Mouse (Mus musculus): ENCODE results near the gene Dock2. TPM values are rescaled to one million over a fixed set of nuclear protein-coding genes. Genes with fewer than 3 reads are reported as not detected.

The Dock2 gene
- polyA plus RNA-seq, 1 experiment from 2014 or later = 0.59 TPM

- H3K27ac ChIP-seq (replicated peaks) = no peak overlapping the region
- H3K27me3 ChIP-seq (replicated peaks; ENCODE audit: low read depth, poor library complexity, severe bottlenecking) = no peaks in the 10 kb centered on the region
- no peak overlapping the region for H3K4me3 ChIP-seq
- no peaks in the 10 kb centered on the region for H3K4me1 ChIP-seq
- WGBS = 88% methylated on average over 2 of the region's 2 CpGs
- H3K36me3 ChIP-seq (replicated peaks) = no peaks in the 10 kb centered on the region
- no peaks in the 10 kb centered on the region for H3K9me3 ChIP-seq
- DNase-seq (ENCODE audit: low spot score) = no peak
Measured at GRCm38 (mm10) chr11:34398555-34398954, 385.1 kb downstream of the Dock2 start.

- 87% methylated on average over 5 of the region's 5 CpGs for WGBS
- Histone ChIP-seq H3K27me3 (replicated peaks; ENCODE audit: low read depth, poor library complexity, severe bottlenecking) (no peaks in the 10 kb centered on the region), H3K4me3 (no peak overlapping the region), H3K27ac (replicated peaks) (no peak overlapping the region), H3K4me1 (no peaks in the 10 kb centered on the region), H3K9me3 (no peaks in the 10 kb centered on the region), H3K36me3 (replicated peaks) (no peaks in the 10 kb centered on the region)
- no peak for DNase-seq (ENCODE audit: low spot score)
Measured at GRCm38 (mm10) chr11:34397661-34398060, 386.0 kb downstream of the Dock2 start.

- Histone ChIP-seq H3K4me1 (no peaks in the 10 kb centered on the region), H3K4me3 (no peak overlapping the region), H3K27ac (replicated peaks) (no peak overlapping the region), H3K27me3 (replicated peaks; ENCODE audit: low read depth, poor library complexity, severe bottlenecking) (no peaks in the 10 kb centered on the region), H3K9me3 (no peaks in the 10 kb centered on the region), H3K36me3 (replicated peaks) (no peaks in the 10 kb centered on the region)
- no peak for DNase-seq (ENCODE audit: low spot score)
- 87% methylated on average over 3 of the region's 3 CpGs for WGBS
Measured at GRCm38 (mm10) chr11:34395802-34396201, 387.9 kb downstream of the Dock2 start.

- no peaks in the 10 kb centered on the region for H3K27me3 ChIP-seq (replicated peaks; ENCODE audit: low read depth, poor library complexity, severe bottlenecking)
- no peaks in the 10 kb centered on the region for H3K36me3 ChIP-seq (replicated peaks)
- H3K27ac ChIP-seq (replicated peaks) = no peak overlapping the region
- no peak overlapping the region for H3K4me3 ChIP-seq
- H3K9me3 ChIP-seq = no peaks in the 10 kb centered on the region
- H3K4me1 ChIP-seq = no peaks in the 10 kb centered on the region
- no peak for DNase-seq (ENCODE audit: low spot score)
- 67% methylated on average over 4 of the region's 4 CpGs for WGBS
Measured at GRCm38 (mm10) chr11:34392105-34392504, 391.6 kb downstream of the Dock2 start.

GRCm38 (mm10) chr11:34389261-34390116 is 394.2 kb downstream of the Dock2 start:
- DNase-seq (ENCODE audit: low spot score) = no peak
- no peak overlapping the region for H3K4me3 ChIP-seq
- H3K4me1 ChIP-seq = no peaks in the 10 kb centered on the region
- WGBS = 83% methylated on average over 6 of the region's 6 CpGs
- H3K36me3 ChIP-seq (replicated peaks) = no peaks in the 10 kb centered on the region
- H3K9me3 ChIP-seq = no peaks in the 10 kb centered on the region
- H3K27ac ChIP-seq (replicated peaks) = no peak overlapping the region
- H3K27me3 ChIP-seq (replicated peaks; ENCODE audit: low read depth, poor library complexity, severe bottlenecking) = no peaks in the 10 kb centered on the region

- no peaks in the 10 kb centered on the region for H3K27me3 ChIP-seq (replicated peaks; ENCODE audit: low read depth, poor library complexity, severe bottlenecking)
- no peaks in the 10 kb centered on the region for H3K9me3 ChIP-seq
- DNase-seq (ENCODE audit: low spot score) = no peak
- 80% methylated on average over 1 of the region's 1 CpGs for WGBS
- H3K4me3 ChIP-seq = no peak overlapping the region
- H3K4me1 ChIP-seq = no peaks in the 10 kb centered on the region
- H3K27ac ChIP-seq (replicated peaks) = no peak overlapping the region
- H3K36me3 ChIP-seq (replicated peaks) = no peaks in the 10 kb centered on the region
Measured at GRCm38 (mm10) chr11:34385001-34385688, 398.5 kb downstream of the Dock2 start.

GRCm38 (mm10) chr11:34384178-34384577 is 399.5 kb downstream of the Dock2 start:
- H3K27ac ChIP-seq (replicated peaks) = no peak overlapping the region
- 80% methylated on average over 4 of the region's 4 CpGs for WGBS
- no peaks in the 10 kb centered on the region for H3K36me3 ChIP-seq (replicated peaks)
- no peaks in the 10 kb centered on the region for H3K27me3 ChIP-seq (replicated peaks; ENCODE audit: low read depth, poor library complexity, severe bottlenecking)
- no peak for DNase-seq (ENCODE audit: low spot score)
- H3K9me3 ChIP-seq = no peaks in the 10 kb centered on the region
- no peak overlapping the region for H3K4me3 ChIP-seq
- no peaks in the 10 kb centered on the region for H3K4me1 ChIP-seq

GRCm38 (mm10) chr11:34383501-34383900 is 400.2 kb downstream of the Dock2 start:
- DNase-seq (ENCODE audit: low spot score) = no peak
- 81% methylated on average over 3 of the region's 3 CpGs for WGBS
- no peaks in the 10 kb centered on the region for H3K9me3 ChIP-seq
- no peak overlapping the region for H3K27ac ChIP-seq (replicated peaks)
- no peaks in the 10 kb centered on the region for H3K36me3 ChIP-seq (replicated peaks)
- no peaks in the 10 kb centered on the region for H3K27me3 ChIP-seq (replicated peaks; ENCODE audit: low read depth, poor library complexity, severe bottlenecking)
- H3K4me1 ChIP-seq = no peaks in the 10 kb centered on the region
- H3K4me3 ChIP-seq = no peak overlapping the region

- Histone ChIP-seq H3K4me1 (no peaks in the 10 kb centered on the region), H3K36me3 (replicated peaks) (no peaks in the 10 kb centered on the region), H3K27me3 (replicated peaks; ENCODE audit: low read depth, poor library complexity, severe bottlenecking) (no peaks in the 10 kb centered on the region), H3K4me3 (no peak overlapping the region), H3K9me3 (no peaks in the 10 kb centered on the region), H3K27ac (replicated peaks) (no peak overlapping the region)
- no peak for DNase-seq (ENCODE audit: low spot score)
- 86% methylated on average over 6 of the region's 6 CpGs for WGBS
Measured at GRCm38 (mm10) chr11:34377649-34378048, 406.0 kb downstream of the Dock2 start.

- Histone ChIP-seq H3K4me3 (no peak overlapping the region), H3K27me3 (replicated peaks; ENCODE audit: low read depth, poor library complexity, severe bottlenecking) (no peaks in the 10 kb centered on the region), H3K9me3 (no peaks in the 10 kb centered on the region), H3K36me3 (replicated peaks) (no peaks in the 10 kb centered on the region), H3K4me1 (no peaks in the 10 kb centered on the region), H3K27ac (replicated peaks) (no peak overlapping the region)
- WGBS = 76% methylated on average over 1 of the region's 1 CpGs
- no peak for DNase-seq (ENCODE audit: low spot score)
Measured at GRCm38 (mm10) chr11:34375557-34375956, 408.1 kb downstream of the Dock2 start.

- no peak overlapping the region for H3K4me3 ChIP-seq
- H3K36me3 ChIP-seq (replicated peaks) = no peaks in the 10 kb centered on the region
- no peaks in the 10 kb centered on the region for H3K4me1 ChIP-seq
- no peak overlapping the region for H3K27ac ChIP-seq (replicated peaks)
- H3K27me3 ChIP-seq (replicated peaks; ENCODE audit: low read depth, poor library complexity, severe bottlenecking) = no peaks in the 10 kb centered on the region
- H3K9me3 ChIP-seq = no peaks in the 10 kb centered on the region
- 86% methylated on average over 4 of the region's 4 CpGs for WGBS
- DNase-seq (ENCODE audit: low spot score) = no peak
Measured at GRCm38 (mm10) chr11:34372224-34372623, 411.5 kb downstream of the Dock2 start.

GRCm38 (mm10) chr11:34356109-34356508 is 427.6 kb downstream of the Dock2 start:
- Histone ChIP-seq H3K27ac (replicated peaks) (no peak overlapping the region), H3K4me1 (peaks cover 5% of the 10 kb centered on the region; the same call in 1 of the 2 replicates), H3K9me3 (no peaks in the 10 kb centered on the region), H3K36me3 (replicated peaks) (no peaks in the 10 kb centered on the region), H3K27me3 (replicated peaks; ENCODE audit: low read depth, poor library complexity, severe bottlenecking) (no peaks in the 10 kb centered on the region), H3K4me3 (no peak overlapping the region)
- 53% methylated on average over 2 of the region's 2 CpGs for WGBS
- no peak for DNase-seq (ENCODE audit: low spot score)

- no peaks in the 10 kb centered on the region for H3K27me3 ChIP-seq (replicated peaks; ENCODE audit: low read depth, poor library complexity, severe bottlenecking)
- no peaks in the 10 kb centered on the region for H3K36me3 ChIP-seq (replicated peaks)
- no peak overlapping the region for H3K4me3 ChIP-seq
- no peak overlapping the region for H3K27ac ChIP-seq (replicated peaks)
- no peak for DNase-seq (ENCODE audit: low spot score)
- H3K9me3 ChIP-seq = no peaks in the 10 kb centered on the region
- H3K4me1 ChIP-seq = peaks cover 5% of the 10 kb centered on the region; the same call in 1 of the 2 replicates
- 71% methylated on average over 12 of the region's 12 CpGs for WGBS
Measured at GRCm38 (mm10) chr11:34355406-34355805, 428.3 kb downstream of the Dock2 start.
